Mouse (Mus musculus) olfactory bulb, adult 2 months (tissue): ENCODE measurements around the gene Src. TPM values are rescaled to one million over a fixed set of nuclear protein-coding genes. Genes with fewer than 3 reads are reported as not detected.

Experiments
- H3K27ac ChIP-seq: fragments of 200-500 bp; 2 replicates; pipeline ENCODE4 v1.5.1; 2012; ENCODE audit warnings: low read depth, low read length; ENCODE audit not compliant: insufficient read depth
- H3K4me1 ChIP-seq: fragments of 200-500 bp; 2 replicates; pipeline ENCODE4 v1.6.1; 2012; ENCODE audit warnings: low read length; ENCODE audit not compliant: control insufficient read depth, insufficient read depth
- H3K4me3 ChIP-seq: fragments of 200-500 bp; 2 replicates; pipeline ENCODE4 v1.5.1; 2012; ENCODE audit warnings: mild to moderate bottlenecking, low read depth, low read length, moderate library complexity; ENCODE audit not compliant: insufficient read depth
- CTCF ChIP-seq: fragments of 200-500 bp; IDR thresholded peaks from 2 replicates; pipeline ENCODE4 v1.5.1; 2012; ENCODE audit warnings: low read depth, mild to moderate bottlenecking, low read length, moderate library complexity; ENCODE audit not compliant: insufficient read depth
- POLR2A ChIP-seq: fragments of 200-500 bp; IDR thresholded peaks from 2 replicates; pipeline ENCODE4 v1.6.1; 2012; ENCODE audit warnings: mild to moderate bottlenecking, low read depth, low read length, moderate library complexity; ENCODE audit not compliant: insufficient read depth
- WGBS: fragments of 180-500 bp; shearing (Covaris S2); methylation state at CpG from one replicate; pipeline ENCODE4 v1.1.7; 2018; 5-methylcytosine and 5-hydroxymethylcytosine counted together
- polyA plus RNA-seq: library from polyadenylated mRNA; stranded (reverse); fragments of >200 nt; gene quantifications from 2 replicates; pipeline ENCODE4 v1.2.4, GENCODE M21; 2012; ENCODE audit warnings: low replicate concordance; ENCODE audit not compliant: missing spikeins, insufficient read depth, insufficient read length

The Src gene
- polyA plus RNA-seq, 1 experiment = not detected

GRCm38 (mm10) chr2:157518451-157518850, 100.2 kb downstream of the Src start:
- peaks cover 19% of the 10 kb centered on the region for H3K4me1 ChIP-seq
- H3K27ac ChIP-seq = no peak overlapping the region
- H3K4me3 ChIP-seq = no peak overlapping the region
- TF ChIP-seq CTCF (no peak), POLR2A (no peak)
- 60% methylated on average over 7 of the region's 7 CpGs for WGBS

GRCm38 (mm10) chr2:157519452-157519851, 101.2 kb downstream of the Src start:
- TF ChIP-seq CTCF = no peak
- no peak for TF ChIP-seq POLR2A
- 90% methylated on average over 6 of the region's 6 CpGs for WGBS
- Histone ChIP-seq H3K4me3 (no peak overlapping the region), H3K4me1 (peaks cover 17% of the 10 kb centered on the region), H3K27ac (no peak overlapping the region)

- Histone ChIP-seq H3K4me3 (no peak overlapping the region), H3K4me1 (peaks cover 19% of the 10 kb centered on the region), H3K27ac (no peak overlapping the region)
- 14% methylated on average over 5 of the region's 5 CpGs for WGBS
- no peak for TF ChIP-seq CTCF
- no peak for TF ChIP-seq POLR2A
Measured at GRCm38 (mm10) chr2:157520496-157520895, 102.3 kb downstream of the Src start.

Other genes with a start within 250 kb of the Src start
- gene Rbl1, start 213.9 kb upstream of the Src start, polyA plus RNA-seq = not detected in 2 replicates
- gene Rpn2, start 139.4 kb upstream of the Src start, polyA plus RNA-seq = not detected in 2 replicates
- not detected in 2 replicates for gene Mroh8, start 138.9 kb upstream of the Src start, polyA plus RNA-seq
- not detected in 2 replicates for gene Ghrh, start 70.9 kb upstream of the Src start, polyA plus RNA-seq
- not detected in 2 replicates for gene Manbal, start 50.9 kb upstream of the Src start, polyA plus RNA-seq
- gene Nnat, start 141.6 kb downstream of the Src start, polyA plus RNA-seq = not detected in 2 replicates
- not detected in 2 replicates for gene Blcap, start 152.8 kb downstream of the Src start, polyA plus RNA-seq